Mouse (Mus musculus) spleen, adult 18-20 months (tissue): ENCODE data around the gene Mapk3.
"Not testable (repeated sequence)": the region's sequence is repeated elsewhere in the genome, so short reads cannot be mapped to it uniquely, and the experiment has no call there.

ENCODE experiments used
- DNase-seq, 2 experiments: peaks; one replicate each; pipeline ENCODE4 v3.0.0; 2022; ENCODE audit warnings: mixed read lengths in 2 of 2

Mapk3 gene

DNA sequence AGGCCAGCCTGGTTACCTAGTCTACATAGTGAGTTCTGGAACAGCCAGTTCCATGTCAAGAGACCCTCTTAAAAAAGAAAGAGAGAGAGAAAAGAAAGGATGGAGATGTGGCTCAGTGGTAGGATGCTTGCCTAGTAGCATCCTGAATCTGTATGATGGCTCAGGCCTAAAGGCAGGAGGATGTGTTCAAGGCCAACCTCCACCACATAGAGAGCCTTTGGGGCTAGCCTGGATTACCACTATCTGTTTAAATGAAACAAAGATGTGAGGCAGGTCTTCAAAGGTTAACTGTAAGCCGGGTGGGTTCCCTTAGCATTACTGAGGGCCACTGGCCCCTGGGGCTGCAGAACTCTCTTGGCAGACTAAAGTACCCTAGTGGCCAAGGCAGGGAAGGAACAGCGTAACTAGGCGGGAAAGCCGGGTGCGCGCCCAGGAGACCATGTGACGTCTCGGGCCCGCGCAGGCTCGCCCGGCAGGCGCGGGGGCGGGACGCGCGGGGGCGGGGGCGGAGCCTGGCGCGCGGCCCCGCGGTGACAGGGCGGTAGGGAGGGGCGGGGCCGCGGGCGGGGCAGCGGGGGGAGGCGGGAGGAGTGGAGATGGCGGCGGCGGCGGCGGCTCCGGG, at the start of gene Mapk3:
Mapk3 (plus strand) TSS at position 552 of the 622 bp plus-strand sequence.
- DNase-seq = peak; percentile 80 to 86

DNA sequence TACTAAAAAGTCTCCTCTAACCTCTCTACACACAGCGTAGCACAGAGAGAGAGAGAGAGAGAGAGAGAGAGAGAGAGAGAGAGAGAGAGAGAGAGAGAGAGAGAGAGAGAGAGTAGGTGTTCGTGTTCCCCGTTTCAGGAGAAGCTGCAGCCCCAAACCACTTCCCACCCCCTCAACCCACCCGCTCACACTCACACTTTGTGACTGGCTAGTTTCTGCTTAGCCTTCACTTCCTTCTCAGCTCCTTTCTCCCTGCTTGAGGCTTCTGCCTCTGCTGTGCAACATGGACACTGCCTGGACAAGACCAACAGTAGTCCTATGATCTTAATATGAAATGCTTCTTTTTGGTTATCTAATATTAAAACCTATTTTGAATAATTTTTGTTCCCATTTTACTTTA, 49.1 kb upstream of the Mapk3 start:
- DNase-seq = no peak

DNA sequence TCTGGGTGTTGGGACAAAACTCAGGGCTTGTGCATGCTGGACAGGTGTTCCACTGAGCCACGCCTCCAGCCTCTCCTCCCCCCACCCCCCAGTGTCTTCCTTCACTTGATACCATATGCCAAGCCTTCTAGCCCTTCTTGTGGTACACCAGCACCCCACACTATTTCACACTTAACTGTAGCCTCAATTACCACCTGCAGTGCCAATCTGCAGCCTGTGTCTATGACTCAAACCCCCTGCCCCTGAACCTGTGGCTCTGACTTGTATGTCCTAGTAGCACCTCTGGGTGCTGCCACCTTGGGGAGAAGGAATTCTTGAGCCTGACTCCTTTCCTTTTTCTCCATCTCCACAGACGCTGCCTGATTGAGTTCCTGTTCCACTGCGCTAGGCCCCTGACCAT, 47.5 kb upstream of the Mapk3 start:
- no peak for DNase-seq

DNA sequence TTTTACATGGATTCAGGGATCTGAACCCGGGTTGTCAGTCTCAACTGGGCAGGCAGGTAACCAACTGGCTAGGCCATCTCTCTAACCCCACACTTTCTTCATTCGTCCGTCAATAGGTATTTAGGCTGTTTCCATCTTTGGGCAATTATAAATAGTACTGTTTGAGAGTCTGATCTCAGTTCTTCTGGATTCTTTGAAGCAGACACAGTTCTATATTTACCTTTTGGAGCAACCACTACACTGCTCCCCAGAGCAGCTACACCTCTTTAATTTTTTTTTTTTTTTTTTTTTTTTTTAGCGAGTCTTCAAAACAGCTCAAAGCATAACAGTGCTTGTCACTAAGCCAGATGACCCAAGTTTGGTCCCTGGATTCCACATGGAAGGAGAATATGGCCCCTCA, 43.7 kb upstream of the Mapk3 start:
- no peak for DNase-seq

DNA sequence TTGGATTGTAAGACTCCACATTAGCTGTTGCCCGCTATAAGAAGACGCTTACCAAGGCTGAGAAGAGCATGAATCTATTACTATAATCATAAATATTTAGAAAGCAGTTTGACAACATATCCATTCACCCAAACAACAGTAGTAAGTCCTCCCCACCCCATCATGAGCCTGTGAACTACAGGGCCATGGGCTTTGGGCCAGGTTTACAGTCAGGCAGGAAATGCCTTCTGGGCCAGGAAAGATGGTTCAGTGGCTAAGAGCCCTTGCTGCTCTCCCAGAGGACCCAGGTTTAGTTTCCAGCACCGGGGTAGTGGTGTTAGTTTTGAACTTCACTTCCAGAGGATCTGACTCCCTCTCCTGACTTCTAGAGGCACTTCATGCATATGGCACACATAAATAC, 41.8 kb upstream of the Mapk3 start:
- no peak for DNase-seq

DNA sequence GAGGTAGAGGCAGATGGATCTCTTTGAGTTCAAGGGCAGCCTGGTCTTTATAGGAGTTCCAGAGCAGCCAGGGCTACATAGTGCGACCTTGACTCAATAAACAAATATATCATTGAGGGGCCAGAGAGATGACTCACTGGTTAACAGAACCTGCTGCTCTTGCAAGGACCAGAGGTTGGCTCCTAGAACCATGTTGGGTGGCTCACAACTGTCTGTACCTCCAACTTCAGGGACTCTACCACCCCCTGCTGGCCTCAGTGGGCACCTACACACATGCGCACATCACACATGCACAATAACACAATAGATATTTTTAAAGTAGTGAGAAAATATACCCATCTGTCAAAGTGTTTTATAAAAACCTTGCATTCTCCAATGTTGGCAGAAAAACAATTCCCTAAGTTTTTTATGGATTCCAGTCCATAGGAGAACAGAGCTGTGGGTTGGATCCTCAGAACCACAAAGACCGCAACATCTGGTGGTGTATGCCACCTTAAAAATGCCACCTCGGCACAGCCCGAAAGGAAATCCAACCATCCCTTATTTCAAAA, 40.5 kb upstream of the Mapk3 start:
- DNase-seq = no peak

DNA sequence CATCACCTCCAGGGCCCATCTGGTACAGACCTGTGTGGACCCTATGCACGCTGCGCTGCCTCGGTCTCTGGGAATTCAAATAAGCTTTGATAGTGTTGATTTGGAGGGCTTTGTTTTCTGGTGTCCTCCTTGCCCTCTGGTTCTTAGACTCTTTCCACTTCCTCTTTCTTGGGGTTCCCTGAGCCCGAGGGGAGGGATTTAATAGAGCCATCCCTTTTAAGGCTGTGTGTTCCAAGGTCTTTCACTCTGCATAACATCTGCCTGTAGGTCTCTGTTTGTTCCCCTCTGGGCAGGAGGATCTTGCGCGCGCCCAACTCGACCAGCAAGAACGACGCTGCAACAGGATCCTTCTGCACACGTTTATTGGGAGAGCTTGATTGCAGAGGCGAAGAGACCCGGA, 37.8 kb upstream of the Mapk3 start:
- no peak for DNase-seq

DNA sequence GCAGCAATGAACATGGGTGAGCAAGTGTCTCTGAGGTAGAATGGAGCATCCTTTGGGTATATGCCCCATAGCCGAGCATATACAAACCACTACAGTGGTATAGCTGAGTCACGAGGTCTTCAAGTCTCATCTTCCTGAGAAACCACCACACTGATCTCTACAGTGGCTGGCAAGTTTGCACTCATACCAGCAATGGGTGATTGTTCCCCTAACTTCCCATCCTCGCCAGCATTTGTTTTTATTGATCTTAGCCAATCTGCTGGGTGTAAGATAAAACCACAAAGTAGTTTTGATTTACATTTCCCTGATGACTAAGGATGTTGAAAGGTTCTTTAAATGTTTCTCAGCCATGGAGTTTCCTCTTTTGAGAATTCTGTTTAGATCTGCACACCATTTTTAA, 34.3 kb upstream of the Mapk3 start:
- no peak for DNase-seq

DNA sequence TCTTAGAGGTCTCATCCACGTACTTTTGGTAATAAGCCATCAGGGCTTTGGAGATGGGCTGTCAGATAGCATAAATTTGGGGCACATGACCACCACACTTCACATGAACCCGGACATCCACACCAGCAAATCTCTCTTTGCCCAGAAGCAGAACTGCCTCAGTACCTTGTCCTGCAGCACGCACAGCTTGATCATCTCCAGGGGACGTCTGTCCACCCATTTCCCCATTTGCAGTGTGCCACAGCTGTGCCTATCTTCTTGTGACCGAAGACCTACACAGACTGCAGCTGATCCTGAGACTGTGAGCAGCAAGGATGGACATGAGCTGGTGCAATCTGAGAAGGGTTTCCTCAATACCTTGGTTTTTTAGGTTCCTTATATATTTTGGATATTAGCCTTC, 33.7 kb upstream of the Mapk3 start:
- no peak for DNase-seq

DNA sequence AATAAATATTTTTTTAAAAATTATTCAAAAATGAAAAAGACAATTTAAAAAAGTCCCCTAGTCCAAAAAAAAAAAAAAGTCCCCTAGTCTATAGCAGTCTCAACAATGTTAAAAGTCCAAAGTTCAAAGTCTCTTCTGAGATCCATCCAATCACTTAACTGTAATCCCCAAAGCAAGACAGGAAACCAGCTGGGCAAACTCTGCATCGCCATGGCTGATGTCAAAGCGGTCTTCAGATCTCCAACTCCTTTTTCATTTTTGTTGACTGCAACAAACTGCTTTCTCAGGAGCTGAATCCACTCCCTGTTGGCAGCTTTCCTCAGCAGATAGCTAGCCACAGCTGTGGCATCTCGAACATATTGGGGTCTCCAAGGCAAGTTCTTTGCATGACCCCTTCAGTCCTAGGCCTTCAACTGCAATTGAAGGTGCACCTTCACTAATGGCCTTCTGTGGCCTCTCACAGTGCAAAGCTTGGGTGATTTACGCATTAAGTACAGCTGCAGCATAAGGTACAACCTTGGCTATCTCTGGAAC, 29.1 kb upstream of the Mapk3 start:
- not testable (repeated sequence) for DNase-seq

DNA sequence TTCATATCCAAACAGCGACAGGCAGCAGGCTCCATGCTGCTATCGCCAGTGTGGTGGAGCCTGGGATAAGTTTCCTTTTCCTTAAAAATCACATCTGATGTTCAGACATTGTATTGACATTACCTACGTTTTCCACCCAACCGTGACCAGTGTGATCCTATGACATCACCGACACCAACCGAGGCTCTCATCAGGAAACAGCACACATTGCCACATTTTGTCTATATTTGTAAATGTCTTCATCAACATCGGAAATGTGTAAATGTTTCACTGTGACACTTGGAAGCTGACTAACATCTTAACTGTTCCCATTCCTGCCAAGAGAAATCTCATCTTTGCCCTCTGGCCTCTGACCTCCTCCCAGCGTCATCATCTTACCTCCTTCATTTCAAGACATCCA, 23.3 kb upstream of the Mapk3 start:
- DNase-seq = no peak

DNA sequence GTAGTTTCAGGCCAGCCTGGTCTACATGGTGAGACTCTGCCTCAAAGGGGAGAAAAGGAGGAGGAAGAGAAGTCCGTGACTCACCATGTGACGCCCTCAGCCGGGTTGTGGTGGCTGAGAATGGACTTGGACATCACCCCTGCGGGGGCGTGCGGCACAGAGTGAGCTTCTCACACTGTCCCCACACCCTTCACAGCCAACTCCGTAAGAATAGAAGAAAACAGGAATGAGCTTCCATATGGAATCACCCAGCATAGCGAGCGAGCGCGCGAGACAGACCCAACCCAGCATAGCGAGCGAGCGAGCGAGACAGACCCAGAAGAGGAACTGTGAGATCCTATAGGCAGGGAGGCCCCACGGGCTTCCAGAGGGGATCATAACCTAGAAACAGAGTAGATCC, 19.9 kb upstream of the Mapk3 start:
- DNase-seq = no peak

DNA sequence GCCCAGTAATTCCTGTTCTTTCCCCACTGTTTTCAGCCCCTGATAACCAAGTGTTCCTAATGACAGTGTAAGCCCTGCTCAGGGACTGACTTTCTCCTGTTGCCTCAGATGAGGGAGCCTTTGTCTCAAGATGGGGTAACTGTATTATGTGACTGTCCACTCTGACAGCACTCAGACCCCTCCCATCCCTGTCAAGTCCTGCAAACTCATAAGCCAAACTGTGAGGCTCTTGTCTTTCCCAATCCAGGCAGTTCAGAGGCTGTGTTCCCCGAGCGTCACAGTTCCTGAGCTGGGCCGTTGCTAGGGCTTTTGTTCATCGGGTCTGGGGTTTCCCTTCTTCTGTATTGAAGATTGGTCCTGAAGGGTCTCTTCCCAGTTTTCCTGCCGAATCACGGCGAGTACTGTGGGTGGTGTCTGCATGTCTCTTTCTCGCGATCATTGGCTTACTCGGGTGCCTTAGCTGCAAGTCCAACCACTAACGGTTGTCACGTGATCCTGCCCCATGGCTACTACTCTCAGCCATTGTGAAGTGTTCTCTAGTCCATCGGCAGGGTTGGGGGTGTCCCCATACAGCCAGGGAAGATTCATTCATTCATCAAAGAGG, 19.2 kb upstream of the Mapk3 start:
- DNase-seq = no peak

DNA sequence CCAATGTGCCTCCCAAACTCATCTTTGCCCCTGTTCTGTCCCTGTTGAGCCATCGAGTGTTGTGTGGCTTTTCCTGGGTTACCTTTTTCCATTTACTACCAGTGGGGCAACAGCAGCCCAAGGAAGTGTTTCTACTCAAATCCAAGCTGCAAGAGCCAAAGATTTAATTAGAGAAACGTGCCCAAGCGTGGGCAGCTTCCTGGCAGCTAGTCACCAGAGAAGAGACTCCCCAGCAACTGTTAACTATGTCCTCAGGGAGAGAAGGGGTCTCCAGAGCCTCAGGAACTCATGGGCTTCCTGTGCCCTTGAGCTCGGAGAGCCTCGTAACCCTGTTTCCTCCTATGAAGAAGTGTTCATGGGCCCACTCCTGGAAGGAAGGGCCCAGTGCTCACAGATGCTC, 18.4 kb upstream of the Mapk3 start:
- DNase-seq = no peak

DNA sequence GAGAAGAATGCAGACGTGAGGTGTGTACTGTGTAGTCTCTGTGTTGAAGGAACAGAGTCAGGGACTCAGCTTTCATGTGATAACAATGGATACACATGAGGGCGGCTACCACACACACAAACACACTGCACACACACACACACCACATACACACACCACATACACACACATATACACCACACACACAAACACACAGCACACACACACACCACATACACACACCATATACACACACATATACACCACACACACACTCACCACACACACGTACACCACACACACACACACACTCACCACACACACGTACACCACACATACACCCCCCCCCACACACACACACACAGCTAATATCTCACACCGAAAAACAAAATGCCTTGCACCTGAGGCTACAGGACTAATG, 17.9 kb upstream of the Mapk3 start:
- DNase-seq = no peak

DNA sequence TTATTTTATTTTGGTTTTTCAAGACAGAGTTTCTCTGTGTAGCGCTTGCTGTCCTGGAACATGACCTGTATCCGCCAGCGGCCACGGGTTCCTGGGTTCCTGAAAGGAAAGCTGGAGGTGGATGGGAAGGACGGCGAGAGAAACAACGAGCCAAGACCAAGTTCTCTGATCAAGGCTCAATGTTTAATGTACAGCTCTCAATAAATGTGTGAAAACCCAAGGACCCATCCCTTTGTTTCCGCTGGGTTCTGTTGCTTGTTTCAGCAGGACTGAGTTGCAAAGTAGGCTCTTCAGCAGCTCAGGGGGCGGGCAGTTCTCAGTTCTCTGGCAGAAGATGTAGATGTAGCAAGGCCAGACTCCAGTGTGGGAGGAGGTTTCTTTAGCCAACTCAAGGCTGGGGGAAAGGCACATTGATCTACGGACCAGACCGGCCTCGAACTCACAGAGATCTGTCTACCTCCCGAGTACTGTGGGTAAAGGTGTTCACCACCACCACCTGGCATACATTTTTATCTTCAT, 17.4 kb upstream of the Mapk3 start:
- DNase-seq = no peak

DNA sequence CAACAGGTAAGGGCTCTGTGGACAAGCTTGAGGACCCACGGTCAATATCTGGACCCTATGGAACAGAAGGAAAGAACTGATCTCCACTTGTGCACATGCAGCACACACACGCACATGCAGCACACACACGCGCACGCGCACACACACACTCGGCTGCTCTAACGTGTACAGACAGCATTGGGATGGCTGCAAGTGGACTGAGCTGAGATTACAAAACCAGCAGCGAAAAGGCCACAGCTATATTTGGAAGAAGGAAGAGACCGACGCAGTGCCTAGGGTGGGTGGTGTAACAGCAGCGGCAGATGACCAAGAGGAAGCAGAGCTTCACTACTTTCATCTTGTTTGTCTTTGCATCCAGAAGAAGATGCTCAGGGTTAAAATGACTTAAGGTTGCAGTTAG, 13.3 kb upstream of the Mapk3 start:
- no peak for DNase-seq

DNA sequence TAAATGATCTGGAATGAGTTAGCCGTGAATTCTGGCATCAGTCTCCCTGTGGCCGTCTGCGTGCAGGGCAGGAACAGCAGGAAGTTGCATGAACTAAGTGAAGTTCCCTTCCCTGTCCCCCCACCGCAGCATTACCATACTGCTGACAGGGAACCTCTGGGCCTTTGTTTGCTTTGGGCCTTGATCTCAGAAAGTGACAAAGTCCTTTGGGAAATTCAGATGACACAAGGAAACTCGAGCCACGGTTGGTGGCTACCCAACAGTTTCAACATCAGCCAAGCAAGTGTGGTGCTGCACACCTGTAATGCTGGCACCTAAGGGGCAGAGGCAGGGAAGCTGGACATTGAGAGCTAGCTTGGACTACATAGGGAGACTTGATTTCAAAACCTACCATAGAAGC, 12.6 kb upstream of the Mapk3 start:
- peak in 1 of 2 experiments; percentile 30 for DNase-seq

DNA sequence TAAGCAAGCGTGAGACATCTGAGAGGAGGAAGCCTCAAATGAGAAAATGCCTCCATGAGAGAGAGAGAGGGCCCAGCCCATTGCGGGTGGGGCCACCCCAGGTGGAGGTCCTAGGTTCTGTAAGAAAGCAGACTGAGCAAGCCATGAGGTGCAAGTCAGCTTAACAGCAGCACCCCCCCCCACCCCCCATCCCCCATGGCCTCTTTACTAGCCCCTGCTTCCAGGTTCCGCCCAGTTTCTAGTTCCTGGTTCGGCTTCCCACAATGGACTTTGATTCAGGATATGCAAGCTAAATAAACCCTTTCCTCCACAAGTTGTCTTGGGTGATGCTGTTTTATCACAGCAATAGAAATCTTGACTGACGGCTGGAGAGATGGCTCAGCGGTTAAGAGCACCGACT, 10.6 kb upstream of the Mapk3 start:
- no peak for DNase-seq

DNA sequence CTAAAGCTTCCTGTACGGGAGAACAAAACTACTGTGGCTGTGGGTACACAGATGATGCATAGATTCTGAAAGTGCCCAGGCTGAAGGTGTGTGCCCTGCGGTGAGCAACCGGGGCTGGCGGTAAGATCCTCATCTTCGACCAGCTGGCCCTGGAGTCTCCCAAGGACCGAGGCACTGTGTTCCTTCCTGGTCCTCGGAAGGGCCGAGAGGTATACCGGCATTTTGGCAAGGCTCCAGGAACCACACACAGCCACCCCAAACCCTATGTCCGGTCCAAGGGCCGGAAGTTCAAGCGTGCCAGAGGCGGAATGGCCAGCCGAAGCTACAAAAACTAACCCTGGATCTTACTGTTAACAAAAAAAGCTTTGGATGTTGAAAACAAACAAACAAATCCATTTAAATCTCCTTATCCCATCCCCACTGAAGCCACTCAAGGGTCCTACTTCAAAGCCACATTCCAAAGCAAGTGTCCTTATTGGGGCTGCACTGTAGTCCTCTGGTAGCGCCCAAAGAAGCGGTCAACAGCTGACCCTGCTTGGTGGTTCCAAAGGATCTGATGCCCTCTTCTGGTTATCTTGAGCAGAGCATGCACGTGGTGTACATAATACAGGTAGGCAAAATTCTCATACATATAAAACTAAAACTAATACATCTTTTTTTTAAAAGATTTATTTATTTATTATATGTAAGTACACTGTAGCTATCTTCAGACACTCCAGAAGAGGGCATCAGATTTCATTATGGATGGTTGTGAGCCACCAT, 9.6 kb upstream of the Mapk3 start:
- DNase-seq = no peak

DNA sequence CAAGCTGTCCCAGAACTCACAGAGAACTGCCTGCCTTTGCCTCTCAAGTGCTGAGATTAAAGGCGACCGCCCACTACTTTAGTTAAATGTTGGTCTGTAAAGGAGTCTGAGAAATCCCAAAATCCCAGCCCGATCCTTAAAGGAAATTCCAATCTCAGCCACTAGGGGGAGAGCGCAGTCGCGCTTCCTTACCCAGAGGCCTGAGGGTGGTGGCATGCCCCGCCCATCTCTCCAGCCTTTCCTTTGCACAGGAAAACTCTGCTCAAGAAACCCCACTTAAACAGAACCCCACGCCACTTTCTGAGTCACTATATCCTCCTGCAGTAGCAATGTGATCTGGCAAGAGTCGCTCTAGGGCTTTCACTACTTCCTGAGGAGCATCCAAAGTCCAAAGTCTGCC, 4.5 kb upstream of the Mapk3 start:
- DNase-seq = peak; percentile 37 to 66

DNA sequence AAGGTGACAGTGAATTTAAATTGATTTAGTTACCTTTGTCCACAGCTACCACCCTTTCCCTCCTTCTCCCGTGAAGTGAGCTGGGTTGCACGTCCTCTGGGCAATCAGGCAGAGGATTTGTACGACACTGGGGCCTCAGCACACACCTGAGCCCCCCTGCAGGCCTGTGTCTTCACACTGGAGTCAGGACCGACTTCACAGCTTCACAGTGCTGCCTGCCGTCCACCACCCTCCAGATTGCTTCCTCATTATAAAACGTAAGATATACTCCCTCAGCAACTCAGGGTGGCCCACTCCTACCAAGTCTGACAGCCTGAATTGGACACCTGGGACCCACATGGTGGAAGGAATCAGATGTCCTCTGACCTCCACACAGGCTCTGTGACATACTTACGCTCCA, 862 bp upstream of the Mapk3 start:
- DNase-seq = no peak

DNA sequence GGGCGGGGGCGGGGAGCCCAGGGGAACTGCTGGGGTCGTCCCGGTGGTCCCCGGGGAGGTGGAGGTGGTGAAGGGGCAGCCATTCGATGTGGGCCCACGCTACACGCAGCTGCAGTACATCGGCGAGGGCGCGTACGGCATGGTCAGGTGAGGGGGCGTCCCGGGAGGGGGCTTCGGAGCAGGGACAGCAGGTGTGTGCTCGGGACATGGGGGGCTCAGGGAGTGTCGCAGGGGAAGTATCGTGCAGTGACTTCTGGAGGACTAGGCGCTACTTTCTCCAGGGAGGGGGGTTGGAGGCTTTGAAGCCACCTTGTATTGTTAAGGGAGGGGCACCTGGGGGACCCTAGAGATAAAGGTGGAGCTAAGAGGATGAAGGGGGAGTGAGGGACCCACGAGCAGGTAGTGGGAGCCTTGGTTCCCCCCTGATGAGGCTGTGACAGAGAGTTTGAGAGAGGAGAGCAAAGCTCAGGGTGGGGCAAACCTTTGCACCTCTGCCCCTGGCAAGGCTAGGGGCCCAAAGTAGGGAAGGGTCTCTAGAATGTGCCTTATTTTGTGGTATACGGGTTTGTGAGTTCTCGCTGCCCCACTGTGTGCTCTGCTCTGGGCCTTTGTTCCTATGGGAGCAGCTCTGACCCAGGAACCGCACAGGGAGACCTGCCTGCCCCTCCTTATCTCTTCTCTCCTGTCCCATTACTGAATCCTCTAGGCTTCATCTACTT, 430 bp downstream of the Mapk3 start:
- DNase-seq = peak in 1 of 2 experiments; percentile 13
